Mouse (Mus musculus) G1E (cell line): ENCODE data around the gene Chmp4b.

ENCODE experiments used
- CTCF ChIP-seq: IDR thresholded peaks from 2 replicates; pipeline ENCODE4 v1.5.1; 2012; ENCODE audit warnings: low read depth, low read length, inconsistent platforms, mixed read lengths
- TAL1 ChIP-seq: conservative IDR thresholded peaks from 2 replicates; pipeline ENCODE4 v1.6.1; 2012; ENCODE audit warnings: low read depth, low read length, inconsistent platforms, mixed read lengths

GRCm38 (mm10) chr2:154689391-154689790 lies 37.9 kb downstream of the Chmp4b start:
- TF ChIP-seq CTCF (no peak), TAL1 (no peak)
